Mouse (Mus musculus): Measurements from ENCODE around the gene Lrrfip1. TPM values are rescaled to one million over a fixed set of nuclear protein-coding genes. Genes with fewer than 3 reads are reported as not detected.

Lrrfip1 gene
- polyA plus RNA-seq, 1 experiment = 83.3 TPM

GRCm38 (mm10) chr1:91003522-91004253 is 5.2 kb downstream of the Lrrfip1 start:
- Histone ChIP-seq H3K79me2 (ENCODE audit: control insufficient read depth, insufficient read depth) (peaks cover 89% of the 10 kb centered on the region), H3K36me3 (ENCODE audit: control insufficient read depth, insufficient read depth) (no peaks in the 10 kb centered on the region), H3ac (ENCODE audit: control insufficient read depth, insufficient read length) (no peak overlapping the region), H3K4me3 (no peak overlapping the region), H3K27me3 (ENCODE audit: control insufficient read depth, insufficient read depth, insufficient read length) (no peaks in the 10 kb centered on the region), H3K4me2 (ENCODE audit: low read depth) (peak overlapping the region; percentile 50)
- TF ChIP-seq MYOD1 (IDR thresholded peaks at IDR 0.05; ENCODE audit: control insufficient read depth in 1 of 3, insufficient read length in 2 of 3, low read depth in 2 of 3) (peak in 2 of 3 experiments; percentile 19 to 67), MYOG (IDR thresholded peaks at IDR 0.05; ENCODE audit: control insufficient read depth in 1 of 3, insufficient read depth in 1 of 3, insufficient read length in 2 of 3, low read depth in 2 of 3) (peak in 2 of 3 experiments; percentile 43 to 67), CEBPB (IDR thresholded peaks at IDR 0.05; ENCODE audit: insufficient read depth, poor library complexity, severe bottlenecking) (no peak)

- no peak overlapping the region for H3K4me2 ChIP-seq (ENCODE audit: low read depth)
- no peaks in the 10 kb centered on the region for H3K27me3 ChIP-seq (ENCODE audit: control insufficient read depth, insufficient read depth, insufficient read length)
- TF ChIP-seq MYOD1 (IDR thresholded peaks at IDR 0.05; ENCODE audit: control insufficient read depth in 1 of 3, insufficient read length in 2 of 3, low read depth in 2 of 3) (no peak), TCF12 (IDR thresholded peaks at IDR 0.05; ENCODE audit: insufficient read depth, poor library complexity, severe bottlenecking) (no peak), MYOG (IDR thresholded peaks at IDR 0.05; ENCODE audit: control insufficient read depth in 1 of 3, insufficient read depth in 1 of 3, insufficient read length in 2 of 3, low read depth in 2 of 3) (no peak), REST (IDR thresholded peaks at IDR 0.05; ENCODE audit: insufficient read depth, insufficient read length) (no peak), POLR2A (IDR thresholded peaks at IDR 0.05; ENCODE audit: insufficient read length, low read depth) (no peak), USF1 (IDR thresholded peaks at IDR 0.05; ENCODE audit: low read depth) (no peak), CEBPB (IDR thresholded peaks at IDR 0.05; ENCODE audit: insufficient read depth, poor library complexity, severe bottlenecking) (no peak), TCF3 (IDR thresholded peaks at IDR 0.05; ENCODE audit: insufficient read length, low read depth) (no peak), MAX (IDR thresholded peaks at IDR 0.05; ENCODE audit: low read depth) (no peak), POLR2AphosphoS2 (IDR thresholded peaks at IDR 0.05; ENCODE audit: insufficient read length, low read depth) (no peak), E2F4 (IDR thresholded peaks at IDR 0.05; ENCODE audit: insufficient read depth) (no peak), SRF (IDR thresholded peaks at IDR 0.05; ENCODE audit: control insufficient read depth, insufficient read length, low read depth) (no peak)
- no peak overlapping the region for H3K4me3 ChIP-seq
- H3K36me3 ChIP-seq (ENCODE audit: control insufficient read depth, insufficient read depth) = no peaks in the 10 kb centered on the region
- no peak overlapping the region for H3ac ChIP-seq (ENCODE audit: control insufficient read depth, insufficient read length)
- H3K79me2 ChIP-seq (ENCODE audit: control insufficient read depth, insufficient read depth) = peaks cover 85% of the 10 kb centered on the region
Observed at GRCm38 (mm10) chr1:91006037-91006436, 7.5 kb downstream of the Lrrfip1 start.

- no peaks in the 10 kb centered on the region for H3K36me3 ChIP-seq (ENCODE audit: control insufficient read depth, insufficient read depth)
- no peak overlapping the region for H3K4me3 ChIP-seq
- H3K79me2 ChIP-seq (ENCODE audit: control insufficient read depth, insufficient read depth) = peaks cover 79% of the 10 kb centered on the region
- H3ac ChIP-seq (ENCODE audit: control insufficient read depth, insufficient read length) = no peak overlapping the region
- H3K27me3 ChIP-seq (ENCODE audit: control insufficient read depth, insufficient read depth, insufficient read length) = no peaks in the 10 kb centered on the region
- TF ChIP-seq MYOD1 (IDR thresholded peaks at IDR 0.05; ENCODE audit: control insufficient read depth in 1 of 3, insufficient read length in 2 of 3, low read depth in 2 of 3) = no peak
- TF ChIP-seq E2F4 (IDR thresholded peaks at IDR 0.05; ENCODE audit: insufficient read depth) = no peak
- TF ChIP-seq TCF3 (IDR thresholded peaks at IDR 0.05; ENCODE audit: insufficient read length, low read depth) = no peak
- no peak for TF ChIP-seq TCF12 (IDR thresholded peaks at IDR 0.05; ENCODE audit: insufficient read depth, poor library complexity, severe bottlenecking)
- TF ChIP-seq SRF (IDR thresholded peaks at IDR 0.05; ENCODE audit: control insufficient read depth, insufficient read length, low read depth) = no peak
- no peak for TF ChIP-seq MYOG (IDR thresholded peaks at IDR 0.05; ENCODE audit: control insufficient read depth in 1 of 3, insufficient read depth in 1 of 3, insufficient read length in 2 of 3, low read depth in 2 of 3)
- no peak for TF ChIP-seq POLR2AphosphoS2 (IDR thresholded peaks at IDR 0.05; ENCODE audit: insufficient read length, low read depth)
- no peak for TF ChIP-seq USF1 (IDR thresholded peaks at IDR 0.05; ENCODE audit: low read depth)
- no peak for TF ChIP-seq REST (IDR thresholded peaks at IDR 0.05; ENCODE audit: insufficient read depth, insufficient read length)
- no peak for TF ChIP-seq POLR2A (IDR thresholded peaks at IDR 0.05; ENCODE audit: insufficient read length, low read depth)
- no peak for TF ChIP-seq CEBPB (IDR thresholded peaks at IDR 0.05; ENCODE audit: insufficient read depth, poor library complexity, severe bottlenecking)
- TF ChIP-seq MAX (IDR thresholded peaks at IDR 0.05; ENCODE audit: low read depth) = no peak
- H3K4me2 ChIP-seq (ENCODE audit: low read depth) = no peak overlapping the region
Observed at GRCm38 (mm10) chr1:91006708-91007107, 8.2 kb downstream of the Lrrfip1 start.

- no peaks in the 10 kb centered on the region for H3K36me3 ChIP-seq (ENCODE audit: control insufficient read depth, insufficient read depth)
- H3K27me3 ChIP-seq (ENCODE audit: control insufficient read depth, insufficient read depth, insufficient read length) = no peaks in the 10 kb centered on the region
- H3ac ChIP-seq (ENCODE audit: control insufficient read depth, insufficient read length) = no peak overlapping the region
- H3K4me3 ChIP-seq = no peak overlapping the region
- no peak overlapping the region for H3K4me2 ChIP-seq (ENCODE audit: low read depth)
- TF ChIP-seq E2F4 (IDR thresholded peaks at IDR 0.05; ENCODE audit: insufficient read depth) (no peak), USF1 (IDR thresholded peaks at IDR 0.05; ENCODE audit: low read depth) (no peak), TCF3 (IDR thresholded peaks at IDR 0.05; ENCODE audit: insufficient read length, low read depth) (no peak), MAX (IDR thresholded peaks at IDR 0.05; ENCODE audit: low read depth) (no peak), MYOG (IDR thresholded peaks at IDR 0.05; ENCODE audit: control insufficient read depth in 1 of 3, insufficient read depth in 1 of 3, insufficient read length in 2 of 3, low read depth in 2 of 3) (no peak), SRF (IDR thresholded peaks at IDR 0.05; ENCODE audit: control insufficient read depth, insufficient read length, low read depth) (no peak), MYOD1 (IDR thresholded peaks at IDR 0.05; ENCODE audit: control insufficient read depth in 1 of 3, insufficient read length in 2 of 3, low read depth in 2 of 3) (no peak), POLR2A (IDR thresholded peaks at IDR 0.05; ENCODE audit: insufficient read length, low read depth) (no peak), REST (IDR thresholded peaks at IDR 0.05; ENCODE audit: insufficient read depth, insufficient read length) (no peak), POLR2AphosphoS2 (IDR thresholded peaks at IDR 0.05; ENCODE audit: insufficient read length, low read depth) (no peak), TCF12 (IDR thresholded peaks at IDR 0.05; ENCODE audit: insufficient read depth, poor library complexity, severe bottlenecking) (no peak), CEBPB (IDR thresholded peaks at IDR 0.05; ENCODE audit: insufficient read depth, poor library complexity, severe bottlenecking) (no peak)
- peaks cover 76% of the 10 kb centered on the region for H3K79me2 ChIP-seq (ENCODE audit: control insufficient read depth, insufficient read depth)
Observed at GRCm38 (mm10) chr1:91008147-91008682, 9.7 kb downstream of the Lrrfip1 start.
